Mouse (Mus musculus): Measurements from ENCODE around the gene Gse1.
A peak's percentile ranks its signal among the peaks of the same experiment; 100 is the strongest.

Gene Gse1

DNA sequence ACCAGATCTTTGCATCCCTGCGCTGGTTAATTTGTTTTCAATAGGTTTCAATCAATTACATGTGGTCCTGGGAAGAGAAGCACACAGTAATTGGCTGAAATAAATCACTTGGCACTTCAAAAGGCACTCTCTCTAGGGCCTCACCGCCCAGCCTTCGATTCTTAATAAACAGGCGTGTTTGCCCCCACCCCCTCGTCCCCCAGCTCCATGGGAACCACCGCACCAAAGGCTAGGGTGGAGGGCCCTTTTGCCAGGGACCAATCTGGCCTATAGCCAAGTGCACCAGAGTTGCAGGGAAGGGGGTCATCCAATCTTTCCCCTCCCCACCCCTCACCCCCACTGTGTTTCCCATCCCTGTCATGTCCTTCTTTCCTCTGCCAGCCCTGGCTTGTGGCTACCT is 219.9 kb downstream of the Gse1 start:
- no peak for DNase-seq (ENCODE audit: low spot score in 2 of 2)

DNA sequence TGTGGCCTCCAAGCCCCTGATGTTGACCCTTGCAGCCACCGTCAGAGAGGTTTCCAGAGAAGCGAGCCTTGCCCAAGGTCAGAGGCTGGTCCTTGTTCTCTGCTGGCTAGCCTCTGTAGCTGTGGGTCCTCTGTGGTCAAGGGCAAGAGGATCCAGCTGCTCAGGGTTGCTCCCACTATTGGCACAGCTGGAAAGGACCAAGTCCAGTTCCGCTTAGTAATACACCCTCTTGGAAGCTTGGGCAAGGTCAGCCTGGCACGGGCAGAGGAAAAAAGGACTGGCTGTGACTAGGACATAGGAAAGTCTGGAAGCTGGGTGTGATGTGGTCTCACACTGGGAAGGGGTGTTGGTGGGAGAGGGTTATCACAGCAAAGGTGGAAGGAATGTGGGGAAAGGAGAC is 220.9 kb downstream of the Gse1 start:
- no peak for DNase-seq (ENCODE audit: low spot score in 2 of 2)

- no peak for DNase-seq (ENCODE audit: low spot score in 2 of 2)
These were observed 221.4 kb downstream of the Gse1 start for GRCm38 (mm10) chr8:120449608-120450031.

DNA sequence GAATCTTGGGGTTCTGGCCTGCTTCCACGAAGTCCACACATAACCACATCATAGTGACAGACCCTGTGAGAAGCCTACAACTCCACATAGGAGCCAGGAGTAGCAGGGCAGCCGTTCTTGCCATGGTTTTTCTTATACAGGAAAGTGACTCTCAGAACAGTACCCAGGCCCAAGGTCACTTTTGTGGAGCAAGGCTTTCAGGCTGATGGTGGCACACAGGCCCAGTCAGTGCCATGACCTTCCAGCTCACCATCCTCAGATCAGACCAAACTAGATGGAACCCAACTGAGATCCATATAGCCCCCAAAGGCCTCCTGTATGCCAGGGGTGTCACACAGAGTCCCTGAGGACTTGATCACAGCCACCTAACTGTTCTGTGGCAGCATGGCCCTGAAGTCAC is 223.9 kb downstream of the Gse1 start:
- no peak for DNase-seq (ENCODE audit: low spot score in 2 of 2)

DNA sequence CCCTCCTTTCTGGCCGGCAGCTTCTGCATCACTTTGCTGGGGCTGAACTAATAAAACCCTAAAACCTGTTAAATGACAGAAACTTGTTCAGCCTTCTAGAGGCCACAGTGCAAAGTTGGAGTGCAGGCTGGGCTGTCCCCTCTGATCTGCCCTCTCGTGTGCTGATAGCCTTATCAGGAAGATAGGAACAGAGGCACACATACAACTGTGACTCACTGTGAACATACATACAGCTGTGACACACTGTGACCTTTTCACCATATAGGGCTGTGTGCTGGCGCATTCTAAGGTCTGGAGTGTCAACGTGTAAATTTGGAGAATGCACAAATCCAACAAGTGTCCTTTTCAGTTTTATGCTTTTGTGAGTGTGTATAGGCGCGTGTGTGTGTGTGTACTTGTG is 226.1 kb downstream of the Gse1 start:
- DNase-seq (ENCODE audit: low spot score in 2 of 2) = no peak

GRCm38 (mm10) chr8:120460375-120460774 is 232.1 kb downstream of the Gse1 start:
- DNase-seq (ENCODE audit: low spot score in 2 of 2) = no peak

DNA sequence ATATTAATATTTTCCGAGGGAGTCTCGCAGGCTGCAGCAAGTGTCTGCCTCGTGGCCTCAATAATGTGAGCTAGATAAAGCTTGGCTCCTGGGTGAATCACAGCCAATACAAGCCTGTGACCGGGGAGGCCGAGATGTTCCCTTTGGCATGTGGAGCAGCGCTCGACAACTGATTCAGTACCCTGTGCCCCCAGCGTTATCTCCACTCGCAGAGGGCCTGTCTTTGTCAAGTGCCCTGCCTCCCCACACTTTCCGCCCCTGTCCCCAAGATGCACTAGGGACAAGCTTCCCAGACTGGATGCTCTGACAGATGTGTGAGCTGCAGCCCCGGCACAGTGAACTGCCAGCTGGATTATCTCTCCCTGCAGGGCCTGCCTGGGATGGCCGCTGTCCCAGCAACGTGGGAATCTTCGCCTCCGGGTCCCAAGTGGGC is 233.9 kb downstream of the Gse1 start:
- DNase-seq (ENCODE audit: low spot score in 2 of 2) = no peak

DNA sequence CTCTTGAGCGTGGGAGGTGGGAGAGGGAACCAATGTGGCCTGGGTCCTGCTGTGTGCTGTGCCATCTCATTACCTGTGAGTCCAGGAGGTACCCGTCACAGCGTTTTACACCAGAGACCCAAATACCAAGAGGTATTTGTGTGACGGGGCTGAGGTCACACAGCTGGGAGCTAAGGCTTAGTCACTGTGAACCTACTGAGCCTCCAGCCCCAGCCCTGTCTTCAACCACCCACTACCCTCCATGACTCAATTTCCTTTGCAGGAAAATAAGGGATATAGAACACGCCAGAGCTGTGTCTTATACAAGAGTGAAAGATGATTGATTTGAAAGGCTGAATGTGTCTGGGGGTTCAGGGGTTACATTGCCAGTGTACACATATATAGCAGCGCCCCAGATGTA is 234.4 kb downstream of the Gse1 start:
- DNase-seq (ENCODE audit: low spot score in 2 of 2) = no peak

- no peak for DNase-seq (ENCODE audit: low spot score in 2 of 2)
These were observed 235.8 kb downstream of the Gse1 start for GRCm38 (mm10) chr8:120463918-120464584.

DNA sequence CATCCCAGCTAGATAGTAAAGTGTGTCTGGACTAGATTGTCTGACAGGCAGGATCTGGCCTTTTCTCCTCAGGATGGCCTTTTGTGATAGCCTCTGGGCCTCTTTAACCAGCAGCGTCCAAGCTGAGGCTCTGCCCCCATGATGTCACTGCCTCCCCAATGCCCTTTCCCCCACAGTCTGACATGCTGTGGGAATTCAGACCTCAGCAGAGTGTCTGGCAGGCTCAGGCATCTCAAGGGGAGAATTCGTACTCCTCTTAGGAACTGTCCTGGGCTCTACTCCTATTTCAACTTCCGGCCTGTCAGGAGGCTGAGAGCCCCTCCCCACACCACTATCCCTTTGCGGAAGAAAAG is 236.3 kb downstream of the Gse1 start:
- DNase-seq (ENCODE audit: low spot score in 2 of 2) = no peak

- DNase-seq (ENCODE audit: low spot score in 2 of 2) = no peak
These were observed 237.5 kb downstream of the Gse1 start for GRCm38 (mm10) chr8:120465710-120466109.

DNA sequence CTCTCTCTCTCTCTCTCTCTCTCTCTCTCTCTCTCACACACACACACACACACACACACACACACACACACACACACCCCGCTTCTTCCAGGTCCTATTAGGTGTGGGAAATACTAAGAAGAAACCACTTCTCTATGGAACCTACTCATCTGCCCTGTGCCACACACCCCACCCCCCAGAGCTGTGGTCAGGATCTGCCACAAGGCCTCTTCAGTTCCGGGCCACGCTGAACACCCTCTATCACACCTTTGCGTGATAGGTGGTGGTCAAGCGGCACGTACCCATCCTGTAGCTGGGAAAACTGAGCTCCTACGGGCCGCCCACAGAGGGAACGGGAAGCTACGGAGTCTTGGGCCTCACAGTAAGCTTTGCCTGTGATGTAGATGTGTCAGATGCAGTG is 238.0 kb downstream of the Gse1 start:
- DNase-seq (ENCODE audit: low spot score in 2 of 2) = no peak

DNA sequence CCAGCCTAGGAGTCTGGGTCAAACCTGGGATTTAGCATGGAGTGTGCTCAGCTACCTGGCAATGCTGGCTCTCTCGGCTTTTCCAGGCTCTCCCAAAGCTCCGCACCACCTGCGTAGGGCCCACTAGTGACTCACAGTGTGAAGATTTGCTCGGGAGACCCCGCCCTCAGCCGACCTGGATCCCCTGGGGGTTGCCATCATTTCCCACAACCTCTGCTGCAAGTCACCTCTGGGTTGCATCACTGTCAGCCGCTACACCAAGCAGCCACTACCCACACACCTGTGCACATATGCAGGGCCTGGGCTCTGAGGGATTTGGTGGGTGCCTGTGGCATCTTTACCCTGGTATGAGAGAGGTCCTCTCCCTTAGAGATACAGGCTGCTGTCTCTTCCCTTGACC is 239.3 kb downstream of the Gse1 start:
- no peak for DNase-seq (ENCODE audit: low spot score in 2 of 2)

- no peak for DNase-seq (ENCODE audit: low spot score in 2 of 2)
These were observed 241.9 kb downstream of the Gse1 start for GRCm38 (mm10) chr8:120470170-120470569.

- peak; percentile 67 to 87 for DNase-seq (ENCODE audit: low spot score in 2 of 2)
These were observed 242.9 kb downstream of the Gse1 start for GRCm38 (mm10) chr8:120471166-120471565.

GRCm38 (mm10) chr8:120471752-120472151 is 243.5 kb downstream of the Gse1 start:
- no peak for DNase-seq (ENCODE audit: low spot score in 2 of 2)

GRCm38 (mm10) chr8:120472230-120472629 is 244.0 kb downstream of the Gse1 start:
- DNase-seq (ENCODE audit: low spot score in 2 of 2) = no peak

- no peak for DNase-seq (ENCODE audit: low spot score in 2 of 2)
These were observed 245.6 kb downstream of the Gse1 start for GRCm38 (mm10) chr8:120473729-120474364.

- no peak for DNase-seq (ENCODE audit: low spot score in 2 of 2)
These were observed 246.4 kb downstream of the Gse1 start for GRCm38 (mm10) chr8:120474496-120475235.

GRCm38 (mm10) chr8:120475462-120476201 is 247.4 kb downstream of the Gse1 start:
- peak; percentile 71 to 83 for DNase-seq (ENCODE audit: low spot score in 2 of 2)

DNA sequence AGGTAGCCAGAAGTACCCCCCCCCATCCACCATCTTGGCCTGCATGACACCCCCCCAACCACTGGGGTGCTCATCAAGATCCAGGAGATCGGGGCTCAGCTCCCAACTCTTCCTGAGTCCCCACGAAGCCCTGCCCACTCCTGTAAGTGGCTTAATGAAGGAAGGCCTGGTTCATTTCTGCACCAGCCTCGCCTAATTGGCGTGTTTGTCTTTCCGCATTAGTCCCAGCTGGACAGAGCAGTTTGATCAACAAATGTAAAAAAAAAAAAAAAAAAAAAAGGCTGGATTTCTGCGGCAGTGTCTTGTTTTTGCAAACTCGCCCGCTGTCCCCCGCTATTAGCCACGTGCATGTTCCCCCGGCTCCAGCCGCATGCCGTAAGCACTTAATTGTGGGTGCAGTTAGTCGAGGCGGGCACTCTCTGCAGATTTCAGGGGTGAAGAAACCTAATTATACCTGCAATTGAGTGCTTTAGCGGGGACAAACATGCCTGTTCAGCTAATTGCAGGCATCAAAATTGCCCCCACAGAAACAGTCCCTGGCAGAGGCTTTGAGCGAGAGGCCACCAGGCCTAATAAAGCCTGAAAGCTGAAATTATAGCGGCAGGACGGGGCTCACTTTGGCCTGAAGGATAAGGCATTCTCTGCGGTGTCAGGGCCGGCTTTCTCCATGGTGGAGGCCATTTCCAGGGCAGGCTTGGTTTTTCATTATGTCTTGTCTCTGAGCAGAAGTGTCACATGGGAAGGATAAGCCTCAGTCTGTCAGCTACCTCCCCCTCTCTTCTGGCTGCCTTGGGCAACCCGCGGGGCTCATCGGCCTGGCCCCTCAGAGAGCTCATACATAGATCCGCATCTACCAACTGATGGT is 248.7 kb downstream of the Gse1 start:
- DNase-seq (ENCODE audit: low spot score in 2 of 2) = peak in 1 of 2 experiments; percentile 13

Measured in spleen, postnatal 10 days (tissue).